Mouse (Mus musculus): Measurements from ENCODE around the gene Rapgef3. TPM values are rescaled to one million over a fixed set of nuclear protein-coding genes. Genes with fewer than 3 reads are reported as not detected.

The Rapgef3 gene
- polyA plus RNA-seq, 1 experiment = 0.88 TPM

DNA sequence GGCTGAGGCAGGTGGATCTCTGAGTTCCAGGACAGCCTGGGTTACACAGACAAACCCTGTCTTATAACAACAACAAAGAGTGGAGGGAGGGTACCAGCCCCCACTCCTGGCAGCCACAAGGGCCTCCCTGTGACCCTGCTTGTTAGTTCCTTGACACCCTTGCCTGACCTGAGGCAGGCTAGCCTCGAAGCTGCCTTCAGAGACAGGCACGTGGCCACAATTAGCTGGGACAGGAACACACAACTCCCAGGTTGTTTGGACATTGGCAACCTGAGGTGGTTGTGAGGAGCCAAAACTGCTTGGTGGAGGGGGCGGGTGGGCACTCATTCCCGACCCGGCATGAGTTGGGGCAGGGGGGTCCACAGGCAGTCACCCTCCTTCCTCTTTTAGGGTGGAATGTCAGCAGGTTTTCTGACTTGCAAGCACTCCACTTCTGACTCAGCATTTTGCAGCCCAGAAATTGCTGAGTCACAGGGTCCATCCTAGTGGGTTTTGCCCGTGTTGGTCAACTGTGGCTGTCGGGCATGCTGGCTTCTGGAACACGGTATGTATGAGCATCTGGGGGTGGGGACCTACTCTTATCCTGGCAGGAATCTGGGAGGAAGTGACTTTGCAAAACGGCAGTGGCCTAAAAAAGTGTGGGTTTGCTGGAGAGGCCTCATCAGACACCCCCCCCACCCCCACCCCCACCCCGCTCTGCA lies 18.8 kb upstream of the Rapgef3 start:
- peaks cover 28% of the 10 kb centered on the region for H3K79me3 ChIP-seq (ENCODE audit: low read depth)
- peaks cover 43% of the 10 kb centered on the region for H3K36me3 ChIP-seq (ENCODE audit: control insufficient read depth, insufficient read depth)
- no peak overlapping the region for H3K4me3 ChIP-seq (ENCODE audit: insufficient read depth, poor library complexity, severe bottlenecking)
- H3ac ChIP-seq (ENCODE audit: control insufficient read depth, insufficient read length, low read depth) = peak overlapping the region; percentile 15
- peaks cover 62% of the 10 kb centered on the region for H3K79me2 ChIP-seq (ENCODE audit: control insufficient read depth, insufficient read depth)
- no peak for TF ChIP-seq MYOD1 (IDR thresholded peaks at IDR 0.05; ENCODE audit: control insufficient read depth, insufficient read length, low read depth)
- no peak for TF ChIP-seq CTCF (IDR thresholded peaks at IDR 0.05; ENCODE audit: control insufficient read depth, insufficient read depth, insufficient read length)
- peak; percentile 22 for TF ChIP-seq CEBPB (IDR thresholded peaks at IDR 0.05; ENCODE audit: low read depth)
- TF ChIP-seq FOSL1 (IDR thresholded peaks at IDR 0.05; ENCODE audit: insufficient read depth, low read length, poor library complexity, severe bottlenecking) = no peak
- no peak for TF ChIP-seq USF1 (IDR thresholded peaks at IDR 0.05; ENCODE audit: low read depth)
- TF ChIP-seq MAX (IDR thresholded peaks at IDR 0.05) = peak; percentile 82
- TF ChIP-seq MYOG (IDR thresholded peaks at IDR 0.05; ENCODE audit: control insufficient read depth, extremely low read depth, insufficient read length) = no peak
- H3K27me3 ChIP-seq (ENCODE audit: control insufficient read depth, insufficient read depth, insufficient read length) = no peaks in the 10 kb centered on the region

DNA sequence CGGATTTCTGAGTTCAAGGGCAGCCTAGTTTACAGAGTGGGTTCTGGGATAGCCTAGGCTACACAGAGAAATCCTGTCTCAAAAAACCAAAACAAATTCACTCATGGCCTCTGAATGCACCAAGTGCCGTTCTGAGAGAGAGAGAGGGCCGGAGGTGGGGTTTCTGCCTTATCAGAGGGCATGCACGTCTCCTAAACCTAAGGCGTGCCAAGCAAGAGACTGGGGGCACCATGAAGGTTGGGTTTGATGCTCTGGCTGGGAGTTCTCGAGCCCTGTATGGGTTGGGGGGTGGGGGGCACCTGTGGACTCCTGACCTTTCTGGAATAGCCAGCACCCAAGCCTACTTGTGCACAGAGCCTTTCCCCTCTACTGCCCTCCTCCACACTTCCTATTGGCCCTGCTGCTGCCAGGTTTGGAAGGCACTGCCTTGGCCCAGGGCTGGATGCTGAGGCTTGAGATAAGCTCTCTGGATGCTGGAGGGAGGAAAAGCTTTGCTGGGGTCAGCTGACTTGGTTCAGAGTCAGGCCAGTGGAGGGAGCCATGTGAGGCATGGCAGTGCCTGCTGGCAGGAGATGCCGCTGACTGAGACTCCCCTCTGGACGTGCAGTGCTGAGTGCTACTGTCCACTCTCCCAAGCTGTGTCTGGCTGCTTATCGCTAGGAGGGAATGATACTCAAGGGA lies 18.1 kb upstream of the Rapgef3 start:
- Histone ChIP-seq H3K79me2 (ENCODE audit: control insufficient read depth, insufficient read depth) (peaks cover 62% of the 10 kb centered on the region), H3K4me3 (ENCODE audit: insufficient read depth, poor library complexity, severe bottlenecking) (peak overlapping the region; percentile 84), H3K27me3 (ENCODE audit: control insufficient read depth, insufficient read depth, insufficient read length) (no peaks in the 10 kb centered on the region), H3ac (ENCODE audit: control insufficient read depth, insufficient read length, low read depth) (no peak overlapping the region), H3K79me3 (ENCODE audit: low read depth) (peaks cover 28% of the 10 kb centered on the region), H3K36me3 (ENCODE audit: control insufficient read depth, insufficient read depth) (peaks cover 37% of the 10 kb centered on the region)
- TF ChIP-seq USF1 (IDR thresholded peaks at IDR 0.05; ENCODE audit: low read depth) = peak; percentile 82
- TF ChIP-seq CTCF (IDR thresholded peaks at IDR 0.05; ENCODE audit: control insufficient read depth, insufficient read depth, insufficient read length) = no peak

DNA sequence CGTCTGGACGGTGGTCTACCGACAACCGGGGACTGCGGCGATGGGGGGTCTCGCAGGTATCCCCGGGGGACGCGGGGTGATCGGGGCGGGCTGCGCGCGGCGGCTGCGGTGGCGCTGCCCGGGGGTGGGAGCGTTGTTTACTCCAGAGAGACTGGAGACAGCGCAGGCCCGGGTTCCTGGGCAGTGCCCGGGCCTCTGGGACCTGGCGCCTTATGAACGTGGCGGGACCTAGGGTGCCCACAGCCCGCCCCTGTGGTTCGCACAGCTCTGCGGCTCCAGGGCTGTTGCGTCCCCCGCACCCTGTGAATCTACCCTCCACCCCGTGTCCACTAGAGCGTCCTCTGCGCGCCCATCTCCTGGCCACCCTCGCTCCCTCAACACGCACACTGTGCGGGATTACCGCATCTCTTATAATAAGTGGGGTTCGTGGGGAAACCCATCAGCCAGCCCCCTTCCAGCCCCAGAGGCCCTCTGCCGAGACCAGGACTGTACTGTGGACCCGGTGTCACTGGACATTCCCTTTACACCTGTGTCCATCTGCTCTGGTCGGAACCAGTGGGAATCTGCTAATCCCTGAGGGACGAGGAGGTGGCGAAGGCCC lies 16.9 kb upstream of the Rapgef3 start:
- Histone ChIP-seq H3K36me3 (ENCODE audit: control insufficient read depth, insufficient read depth) (peaks cover 24% of the 10 kb centered on the region), H3K27me3 (ENCODE audit: control insufficient read depth, insufficient read depth, insufficient read length) (no peaks in the 10 kb centered on the region)
- TF ChIP-seq CEBPB (IDR thresholded peaks at IDR 0.05; ENCODE audit: low read depth) (no peak), MYOG (IDR thresholded peaks at IDR 0.05; ENCODE audit: control insufficient read depth, extremely low read depth, insufficient read length) (no peak), USF1 (IDR thresholded peaks at IDR 0.05; ENCODE audit: low read depth) (no peak), CTCF (IDR thresholded peaks at IDR 0.05; ENCODE audit: control insufficient read depth, insufficient read depth, insufficient read length) (no peak), MAX (IDR thresholded peaks at IDR 0.05) (no peak), MYOD1 (IDR thresholded peaks at IDR 0.05; ENCODE audit: control insufficient read depth, insufficient read length, low read depth) (no peak), FOSL1 (IDR thresholded peaks at IDR 0.05; ENCODE audit: insufficient read depth, low read length, poor library complexity, severe bottlenecking) (no peak)

DNA sequence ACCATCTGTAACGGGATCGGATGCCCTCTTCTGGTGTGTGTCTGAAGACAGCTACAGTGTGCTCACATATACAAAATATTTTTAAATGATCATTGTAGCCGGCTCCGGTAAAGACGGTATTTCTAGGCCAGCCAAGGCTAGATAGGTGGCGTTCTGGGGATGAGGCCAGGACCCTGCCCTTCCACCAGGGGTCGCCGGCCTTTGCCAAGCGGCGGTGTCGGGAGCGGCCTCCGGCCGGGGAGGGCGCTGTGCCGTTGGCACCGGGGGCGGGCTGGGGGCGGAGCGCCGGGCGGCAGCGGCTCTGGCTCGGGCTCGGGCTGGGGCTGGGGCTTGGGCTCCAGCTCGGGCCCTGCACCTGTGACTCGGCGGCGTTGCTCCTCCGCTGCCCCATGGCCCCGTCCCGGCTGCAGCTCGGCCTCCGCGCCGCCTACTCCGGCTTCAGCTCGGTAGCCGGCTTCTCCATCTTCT lies 16.4 kb upstream of the Rapgef3 start:
- peaks cover 47% of the 10 kb centered on the region for H3K79me2 ChIP-seq (ENCODE audit: control insufficient read depth, insufficient read depth)
- peaks cover 20% of the 10 kb centered on the region for H3K36me3 ChIP-seq (ENCODE audit: control insufficient read depth, insufficient read depth)
- TF ChIP-seq CTCF (IDR thresholded peaks at IDR 0.05; ENCODE audit: control insufficient read depth, insufficient read depth, insufficient read length) (peak; percentile 100), CEBPB (IDR thresholded peaks at IDR 0.05; ENCODE audit: low read depth) (no peak), MYOD1 (IDR thresholded peaks at IDR 0.05; ENCODE audit: control insufficient read depth, insufficient read length, low read depth) (no peak), MAX (IDR thresholded peaks at IDR 0.05) (peak; percentile 69), FOSL1 (IDR thresholded peaks at IDR 0.05; ENCODE audit: insufficient read depth, low read length, poor library complexity, severe bottlenecking) (no peak), MYOG (IDR thresholded peaks at IDR 0.05; ENCODE audit: control insufficient read depth, extremely low read depth, insufficient read length) (no peak), USF1 (IDR thresholded peaks at IDR 0.05; ENCODE audit: low read depth) (no peak)
- H3K27me3 ChIP-seq (ENCODE audit: control insufficient read depth, insufficient read depth, insufficient read length) = no peaks in the 10 kb centered on the region
- H3ac ChIP-seq (ENCODE audit: control insufficient read depth, insufficient read length, low read depth) = peak overlapping the region; percentile 75
- H3K79me3 ChIP-seq (ENCODE audit: low read depth) = peaks cover 26% of the 10 kb centered on the region
- peak overlapping the region; percentile 84 for H3K4me3 ChIP-seq (ENCODE audit: insufficient read depth, poor library complexity, severe bottlenecking)

More for the DNA sequence above, 16.9 kb upstream of the Rapgef3 start:
- Histone ChIP-seq H3K79me2 (ENCODE audit: control insufficient read depth, insufficient read depth) (peaks cover 52% of the 10 kb centered on the region), H3ac (ENCODE audit: control insufficient read depth, insufficient read length, low read depth) (peak overlapping the region; percentile 75), H3K4me3 (ENCODE audit: insufficient read depth, poor library complexity, severe bottlenecking) (peak overlapping the region; percentile 84), H3K79me3 (ENCODE audit: low read depth) (peaks cover 26% of the 10 kb centered on the region)

DNA sequence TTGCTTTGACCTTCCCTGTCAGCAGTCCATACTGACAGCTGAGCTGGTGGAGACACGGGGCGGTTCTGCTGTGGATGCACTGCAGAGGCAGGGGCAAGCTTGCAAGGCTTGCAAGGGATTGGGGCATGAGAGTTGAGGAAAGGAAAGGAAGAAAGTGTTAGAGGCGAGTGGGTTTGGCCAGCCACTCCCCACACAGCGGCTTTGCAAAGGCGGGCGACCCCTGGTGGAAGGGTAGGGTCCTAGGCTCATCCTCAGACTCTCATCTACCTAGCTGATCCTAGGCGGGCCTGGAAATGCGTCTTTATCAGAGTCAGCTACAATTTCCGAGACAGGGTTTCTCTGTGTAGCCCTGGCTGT lies 15.0 kb upstream of the Rapgef3 start:
- peaks cover 18% of the 10 kb centered on the region for H3K79me3 ChIP-seq (ENCODE audit: low read depth)
- no peak overlapping the region for H3ac ChIP-seq (ENCODE audit: control insufficient read depth, insufficient read length, low read depth)
- peaks cover 7% of the 10 kb centered on the region for H3K36me3 ChIP-seq (ENCODE audit: control insufficient read depth, insufficient read depth)
- no peak overlapping the region for H3K4me3 ChIP-seq (ENCODE audit: insufficient read depth, poor library complexity, severe bottlenecking)
- H3K79me2 ChIP-seq (ENCODE audit: control insufficient read depth, insufficient read depth) = peaks cover 33% of the 10 kb centered on the region
- TF ChIP-seq CTCF (IDR thresholded peaks at IDR 0.05; ENCODE audit: control insufficient read depth, insufficient read depth, insufficient read length) = peak; percentile 92
- no peak for TF ChIP-seq CEBPB (IDR thresholded peaks at IDR 0.05; ENCODE audit: low read depth)
- TF ChIP-seq MYOG (IDR thresholded peaks at IDR 0.05; ENCODE audit: control insufficient read depth, extremely low read depth, insufficient read length) = no peak
- no peak for TF ChIP-seq USF1 (IDR thresholded peaks at IDR 0.05; ENCODE audit: low read depth)
- no peak for TF ChIP-seq MYOD1 (IDR thresholded peaks at IDR 0.05; ENCODE audit: control insufficient read depth, insufficient read length, low read depth)
- no peak for TF ChIP-seq MAX (IDR thresholded peaks at IDR 0.05)
- no peak for TF ChIP-seq FOSL1 (IDR thresholded peaks at IDR 0.05; ENCODE audit: insufficient read depth, low read length, poor library complexity, severe bottlenecking)
- no peaks in the 10 kb centered on the region for H3K27me3 ChIP-seq (ENCODE audit: control insufficient read depth, insufficient read depth, insufficient read length)

Data from C2C12 (cell line).